In genomic region chr10:86728176-86728575, GRCm38 (mm10) we compare ENCODE assay signal across 9 mouse cellular contexts. TPM values are rescaled to one million over a fixed set of nuclear protein-coding genes. Genes with fewer than 3 reads are reported as not detected.
A peak's percentile ranks its signal among the peaks of the same experiment; 100 is the strongest.
DNase-seq lines count a peak whose midpoint lies in the region; ATAC-seq and TF ChIP-seq lines count a peak whose summit lies in the region.
"Had no signal": no experiment of that assay in that cellular context is flagged by ENCODE, and none has a peak within 500 bp of the region (broad histone marks: within the 10 kb centered on the region; RNA-seq: fewer than 3 reads in every experiment).

No protein-coding gene starts in this region.

- H3K4me2 ChIP-seq in limb, embryonic 14.5 days (replicated peaks; ENCODE audit: low read depth, low read length, severe bottlenecking): 0 out of 2 replicates have a peak overlapping the region, but pooled peaks have one; percentile 55
- H3K4me2 ChIP-seq in stomach, embryonic 16.5 days (ENCODE audit: low read depth, low read length): peak overlapping the region; percentile 71; the same call in 1 of the 2 replicates

- DNase-seq in cerebellum, postnatal 10 days: peak; percentile 33 to 45
- DNase-seq in right cerebral cortex, postnatal 10 days (ENCODE audit: low spot score in 2 of 2): peak; percentile 44 to 46
- DNase-seq in right cerebral cortex, postnatal 4 days: no peak
- DNase-seq in limb, embryonic 14.5 days (ENCODE audit: low spot score): no peak
- no peak for DNase-seq in adrenal gland, postnatal 14 days
- DNase-seq in kidney, adult 8-10 months: no peak

- 0 out of 2 replicates have a peak overlapping the region, but pooled peaks have one; percentile 11 for H3K27ac ChIP-seq in limb, embryonic 14.5 days (replicated peaks; ENCODE audit: low read depth, low read length)
- peak overlapping the region; percentile 11; the same call in 1 of the 2 replicates for H3K27ac ChIP-seq in stomach, embryonic 16.5 days (ENCODE audit: low read length)

- no peaks in the 10 kb centered on the region for H3K9me3 ChIP-seq in limb, embryonic 14.5 days (ENCODE audit: control insufficient read depth, low read length)
- H3K9me3 ChIP-seq in stomach, embryonic 16.5 days (replicated peaks; ENCODE audit: control insufficient read depth, low read length): no peaks in the 10 kb centered on the region

- no peak for TF ChIP-seq POLR2A in limb, embryonic 14.5 days (IDR thresholded peaks at IDR 0.05; ENCODE audit: borderline replicate concordance, extremely low read depth, insufficient read depth, insufficient read length)

- no peaks in the 10 kb centered on the region for H3K36me3 ChIP-seq in limb, embryonic 14.5 days (ENCODE audit: control insufficient read depth, insufficient read depth, low read length)
- no peaks in the 10 kb centered on the region for H3K36me3 ChIP-seq in stomach, embryonic 16.5 days (ENCODE audit: control insufficient read depth, insufficient read depth, low read length)

- H3K9ac ChIP-seq in limb, embryonic 14.5 days (ENCODE audit: low read depth, low read length, severe bottlenecking): no peak overlapping the region
- no peak overlapping the region; the same call in 1 of the 2 replicates for H3K9ac ChIP-seq in stomach, embryonic 16.5 days (ENCODE audit: low read length)

- no peak overlapping the region for H3K4me3 ChIP-seq in limb, embryonic 14.5 days (replicated peaks; ENCODE audit: low read length)
- no peak overlapping the region for H3K4me3 ChIP-seq in stomach, embryonic 16.5 days (replicated peaks; ENCODE audit: low read length)

- H3K4me1 ChIP-seq in limb, embryonic 14.5 days (ENCODE audit: control insufficient read depth, insufficient read depth, low read length): peaks cover 13% of the 10 kb centered on the region
- peaks cover 8% of the 10 kb centered on the region for H3K4me1 ChIP-seq in stomach, embryonic 16.5 days (ENCODE audit: control insufficient read depth, insufficient read depth, low read length)

- no peaks in the 10 kb centered on the region for H3K27me3 ChIP-seq in limb, embryonic 14.5 days (ENCODE audit: control insufficient read depth, insufficient read depth, low read length)
- H3K27me3 ChIP-seq in stomach, embryonic 16.5 days (ENCODE audit: control insufficient read depth, insufficient read depth, low read length): no peaks in the 10 kb centered on the region

- WGBS in limb, embryonic 14.5 days: 92% methylated on average over 3 of the region's 3 CpGs
- 93% methylated on average over 3 of the region's 3 CpGs for WGBS in stomach, embryonic 16.5 days

- ATAC-seq in cerebellum, adult (ENCODE audit: insufficient number of reproducible peaks, low FRiP score, low TSS enrichment): no peak
- ATAC-seq in limb, embryonic 14.5 days (ENCODE audit: low FRiP score, low read depth): no peak
- ATAC-seq in stomach, embryonic 16.5 days (ENCODE audit: insufficient read depth, low FRiP score): no peak

RNA-seq across cellular contexts. Expression of gene Ttc41, which starts 22.6 kb away (rescaled TPM):
- 1.9 and 2.5 TPM in 2 replicates for polyA plus RNA-seq in limb, embryonic 14.5 days (2012; rRNA removed)
- polyA plus RNA-seq in limb, embryonic 14.5 days (2014; fragmentation: Nextera tagmentation; extraction: Ambion mirVana): 0.98 and 1.4 TPM in 2 replicates
- 0.79 and 1.1 TPM in 2 replicates for polyA plus RNA-seq in stomach, embryonic 16.5 days (2015; fragmentation: Nextera tagmentation; extraction: Ambion mirVana)
- 2.4 and 2.7 TPM in 2 replicates for total RNA-seq in adrenal gland, postnatal 14 days (2021)

RNA-seq across cellular contexts. Expression of gene Hsp90b1, which starts 22.9 kb away (rescaled TPM):
- 242 and 401 TPM in 2 replicates for polyA plus RNA-seq in limb, embryonic 14.5 days (2012; rRNA removed)
- 448 and 466 TPM in 2 replicates for polyA plus RNA-seq in limb, embryonic 14.5 days (2014; fragmentation: Nextera tagmentation; extraction: Ambion mirVana)
- polyA plus RNA-seq in stomach, embryonic 16.5 days (2015; fragmentation: Nextera tagmentation; extraction: Ambion mirVana): 669 and 693 TPM in 2 replicates
- 621 TPM in 2 replicates for total RNA-seq in adrenal gland, postnatal 14 days (2021)

RNA-seq across cellular contexts. Expression of gene Gm49358, which starts 35.6 kb away (rescaled TPM):
- 0.05 TPM in 1 of 2 replicates, not detected in the other for polyA plus RNA-seq in limb, embryonic 14.5 days (2012; rRNA removed)
- polyA plus RNA-seq in limb, embryonic 14.5 days (2014; fragmentation: Nextera tagmentation; extraction: Ambion mirVana): 0.22 TPM in 1 of 2 replicates, not detected in the other
- not detected in 2 replicates for polyA plus RNA-seq in stomach, embryonic 16.5 days (2015; fragmentation: Nextera tagmentation; extraction: Ambion mirVana)
- 8.3 and 9.8 TPM in 2 replicates for total RNA-seq in adrenal gland, postnatal 14 days (2021)
- polyA plus RNA-seq: neural tube, embryonic 11.5 days had no signal

RNA-seq across cellular contexts. Expression of gene Nt5dc3, which starts 50.6 kb away (rescaled TPM):
- polyA plus RNA-seq in limb, embryonic 14.5 days (2012; rRNA removed): 5.5 and 6.6 TPM in 2 replicates
- 1.1 and 1.3 TPM in 2 replicates for polyA plus RNA-seq in limb, embryonic 14.5 days (2014; fragmentation: Nextera tagmentation; extraction: Ambion mirVana)
- 1.5 and 1.8 TPM in 2 replicates for polyA plus RNA-seq in stomach, embryonic 16.5 days (2015; fragmentation: Nextera tagmentation; extraction: Ambion mirVana)
- total RNA-seq in adrenal gland, postnatal 14 days (2021): 23.2 and 25.1 TPM in 2 replicates

Comparison
In these comparisons a context has a peak if more than half of its experiments do, and no peak if none do; other contexts are left out.
1. DNase-seq: peak in cerebellum, postnatal 10 days (2 of 2) and right cerebral cortex, postnatal 10 days (2 of 2); none in right cerebral cortex, postnatal 4 days (single experiment), limb, embryonic 14.5 days (single experiment), adrenal gland, postnatal 14 days (single experiment) and kidney, adult 8-10 months (0 of 2).